Mouse (Mus musculus) adipocyte (in vitro differentiated cells): ENCODE measurements around the gene 1700011M02Rik.
"Not testable (repeated sequence)": the region's sequence is repeated elsewhere in the genome, so short reads cannot be mapped to it uniquely, and the experiment has no call there.

Experiments
- DNase-seq: peaks from one replicate; pipeline ENCODE4 v3.0.0-alpha.2; 2016; ENCODE audit warnings: low spot score

1700011M02Rik gene

DNA sequence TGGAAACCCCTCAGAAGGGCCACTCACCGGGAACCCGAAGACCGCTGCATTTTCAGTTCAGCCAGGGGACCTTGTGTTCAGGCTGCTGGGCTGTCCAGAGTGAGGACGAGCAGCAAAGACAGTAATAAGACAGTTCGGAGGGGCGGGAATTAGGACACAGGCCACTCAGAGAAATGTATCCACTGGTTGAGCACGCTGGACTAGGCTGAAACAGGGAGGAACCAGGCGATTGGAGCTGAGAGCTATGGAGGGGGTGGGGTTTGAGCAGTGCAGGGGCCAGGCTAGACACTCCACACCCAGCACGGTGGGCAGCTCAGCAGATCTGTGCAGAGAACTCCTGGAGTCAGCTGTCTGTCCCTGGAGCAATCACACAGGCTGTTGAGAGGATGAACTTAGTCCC is at the start of gene 1700011M02Rik, which contains the start of gene Dmrtc1a:
Gene 1700011M02Rik, plus strand, starts transcription at position 319 of the 400 bp plus-strand sequence.
Gene Dmrtc1a, minus strand, starts transcription at position 101 of the 400 bp plus-strand sequence.
- not testable (repeated sequence) for DNase-seq

DNA sequence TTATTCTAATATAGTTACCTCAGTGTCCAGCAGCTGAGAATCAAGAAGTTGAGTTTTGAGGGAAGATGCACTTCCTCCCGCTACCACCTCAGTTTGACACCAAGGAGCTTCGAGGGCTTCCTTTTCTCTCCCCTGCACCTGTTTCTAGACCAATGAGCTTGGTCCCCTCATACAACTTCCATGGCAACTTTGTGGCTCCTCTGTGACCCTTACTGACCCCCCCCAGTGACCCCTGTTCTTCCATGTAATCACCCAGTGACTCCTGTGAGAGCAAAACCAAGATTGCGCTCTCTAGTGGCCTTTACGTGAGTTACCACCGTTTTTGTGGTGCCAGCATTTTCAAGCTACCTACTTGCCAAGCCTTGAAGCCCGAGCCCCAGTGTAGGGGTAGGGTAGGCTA is 40.8 kb upstream of the 1700011M02Rik start, which contains the start of gene 1700031F05Rik:
Gene 1700031F05Rik, minus strand, starts transcription at position 101 of the 400 bp plus-strand sequence.
- DNase-seq, result no peak

DNA sequence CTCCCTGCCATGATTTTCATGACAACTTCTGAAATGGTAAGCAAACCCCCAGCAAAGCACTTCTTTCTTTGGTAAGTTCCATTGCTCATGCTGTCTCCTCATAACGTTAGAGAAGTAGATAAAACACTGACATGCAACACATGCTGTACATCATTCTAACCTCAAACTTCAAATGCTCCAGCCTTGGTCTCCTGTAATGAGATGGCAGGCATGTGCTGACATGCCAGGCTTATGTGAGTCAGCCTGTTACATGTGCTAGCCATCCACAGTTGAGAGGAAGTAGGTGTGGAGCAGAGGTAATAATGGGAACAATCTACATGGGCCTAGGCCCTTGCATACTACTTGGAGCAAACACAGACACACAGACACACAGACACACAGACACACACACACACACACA is 6.1 kb downstream of the 1700011M02Rik start:
- not testable (repeated sequence) for DNase-seq

DNA sequence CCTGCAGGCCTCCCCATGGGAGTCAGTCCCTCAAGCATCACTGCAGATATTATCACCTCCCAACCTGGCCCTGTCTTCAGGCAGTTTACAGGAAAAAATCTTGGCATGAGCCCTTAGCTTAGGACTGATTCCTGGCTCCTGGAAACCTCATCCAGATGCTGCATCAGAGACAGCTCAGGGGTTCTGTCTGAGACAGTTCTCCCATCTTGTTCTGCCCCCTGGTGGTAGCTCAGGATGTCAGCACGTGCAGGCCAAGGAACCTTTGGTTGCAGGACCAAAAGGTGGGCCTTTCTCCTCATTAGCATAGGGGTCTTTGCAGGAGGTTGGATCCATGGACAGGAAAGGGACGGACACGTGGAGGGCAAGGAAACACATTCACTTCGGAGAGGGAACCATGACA is 18.0 kb downstream of the 1700011M02Rik start:
- peak; percentile 3 for DNase-seq

DNA sequence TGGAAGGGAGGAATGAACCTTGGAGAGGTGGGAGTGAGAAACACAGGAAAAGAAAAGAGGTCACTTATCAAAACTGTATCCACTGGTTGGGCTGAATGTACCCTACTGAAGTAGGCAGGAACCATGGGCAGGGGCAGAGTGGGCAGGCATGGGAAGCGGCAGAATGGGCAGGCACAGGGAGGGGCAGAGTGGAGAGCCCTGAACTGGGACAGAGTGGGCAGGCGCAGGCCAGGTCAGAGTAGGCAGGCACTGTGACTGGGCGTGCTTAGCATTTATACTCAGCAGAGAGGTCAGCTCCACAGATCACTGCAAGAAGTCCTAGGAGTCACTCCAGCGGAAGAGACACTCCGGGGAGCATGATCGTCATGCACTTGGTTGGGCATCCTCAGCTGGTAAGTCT is 19.4 kb downstream of the 1700011M02Rik start, which contains the start of gene 1700018G05Rik:
Gene 1700018G05Rik, plus strand, starts transcription at position 301 of the 400 bp plus-strand sequence.
- not testable (repeated sequence) for DNase-seq

DNA sequence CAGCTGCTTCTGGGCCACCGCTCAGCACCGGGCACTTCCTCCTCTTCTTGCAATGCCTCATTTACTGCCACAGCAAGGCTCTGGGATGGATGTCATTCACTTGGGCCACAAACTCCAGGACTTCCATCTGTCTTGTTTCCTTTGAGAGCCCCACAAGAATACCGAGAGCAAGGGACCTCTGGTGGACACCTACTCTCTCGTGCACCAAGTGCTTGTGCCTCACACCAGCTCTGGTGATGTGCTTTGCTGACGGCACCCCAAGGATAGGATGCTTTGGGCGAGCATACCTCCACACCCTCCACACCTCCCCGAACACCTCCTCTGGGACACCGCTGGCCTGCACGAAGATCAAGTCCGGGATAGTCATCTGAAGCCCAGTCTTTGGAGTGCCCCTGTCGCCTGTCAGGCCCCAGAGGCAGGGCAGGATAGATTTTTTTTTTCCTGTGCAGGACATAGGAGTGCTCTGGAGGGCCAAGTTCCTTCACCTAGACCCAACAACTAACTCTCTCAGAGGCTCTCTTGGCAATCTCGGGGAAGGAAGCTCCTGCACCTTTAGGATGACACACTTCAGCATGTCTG is 24.4 kb downstream of the 1700011M02Rik start:
- DNase-seq, result no peak

DNA sequence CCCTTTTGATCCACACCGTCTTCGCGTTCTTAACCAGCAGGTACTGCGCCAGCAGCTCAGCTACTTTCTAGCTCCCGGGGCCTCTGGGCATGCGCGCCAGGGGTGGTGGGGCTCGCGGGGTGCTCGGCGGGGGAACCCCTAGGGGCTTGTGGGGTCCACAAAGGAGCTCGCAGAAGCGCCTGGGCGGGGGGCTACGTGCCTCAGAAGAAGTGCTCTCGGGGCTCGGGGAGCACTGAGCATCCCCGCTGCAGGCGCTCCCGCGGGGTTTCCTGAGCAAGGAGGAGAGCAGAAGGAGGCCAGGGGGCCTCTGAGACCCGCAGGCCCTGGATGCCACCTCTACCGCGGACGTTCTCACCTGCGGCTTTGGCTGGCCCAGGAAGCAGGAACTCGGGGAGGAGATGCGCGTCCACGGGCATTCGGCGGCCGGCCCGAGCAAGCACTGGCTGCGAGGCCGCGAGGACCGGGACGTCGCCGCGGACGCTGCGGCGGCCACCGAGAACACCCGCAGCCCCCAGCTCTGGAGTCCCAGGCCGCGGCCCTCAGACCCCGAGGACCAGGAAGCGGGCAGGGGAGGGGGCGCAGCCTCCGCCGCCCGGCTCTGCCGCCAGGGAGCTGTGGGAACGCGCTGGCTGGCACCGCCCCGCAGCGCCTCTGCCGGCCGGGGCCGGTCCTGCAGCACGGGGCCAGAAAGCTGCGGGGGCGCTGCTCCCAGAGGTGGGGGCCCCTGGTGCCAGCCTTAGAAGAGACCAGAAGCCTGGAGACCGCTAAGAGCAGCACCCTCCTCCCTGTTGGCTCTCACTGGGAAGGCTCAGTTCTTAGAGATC is 25.1 kb downstream of the 1700011M02Rik start:
- no peak for DNase-seq

DNA sequence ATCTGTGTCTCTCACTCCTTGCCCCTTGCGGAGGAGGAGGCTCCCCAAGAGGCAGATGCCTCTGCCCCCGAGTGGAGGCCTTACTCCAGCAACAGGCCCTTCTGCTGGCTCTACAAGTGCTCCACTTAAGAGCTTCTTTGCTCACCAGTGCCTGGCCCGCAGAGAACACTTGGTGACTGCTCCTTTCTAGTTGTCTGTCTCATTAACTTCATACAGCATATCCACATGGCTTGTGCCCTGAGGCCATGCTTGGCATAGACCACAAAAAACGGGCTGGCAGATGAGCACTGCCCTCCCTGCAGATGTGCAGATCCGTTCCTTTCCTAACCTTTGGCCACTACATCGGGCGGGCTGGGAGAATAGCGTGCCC is 25.7 kb downstream of the 1700011M02Rik start:
- no peak for DNase-seq

DNA sequence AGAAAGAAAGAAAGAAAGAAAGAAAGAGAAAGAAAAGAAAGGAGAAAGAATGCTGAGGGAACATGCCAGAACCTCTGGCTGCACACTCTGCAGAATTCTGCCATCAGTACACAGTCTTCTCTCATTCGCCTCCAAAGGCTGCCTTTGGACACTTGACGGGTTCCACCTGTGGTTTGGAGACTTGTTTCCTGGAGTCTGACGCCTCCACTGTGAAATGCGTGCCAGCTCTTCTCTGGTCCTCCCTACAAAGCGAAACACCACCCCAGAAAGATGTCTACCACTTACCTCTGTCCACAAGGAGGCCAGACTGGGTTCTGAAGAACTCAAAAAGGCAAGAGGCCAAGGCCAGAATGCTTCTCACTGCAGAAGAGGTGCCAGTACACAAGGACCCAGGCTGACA is 28.0 kb downstream of the 1700011M02Rik start:
- no peak for DNase-seq

DNA sequence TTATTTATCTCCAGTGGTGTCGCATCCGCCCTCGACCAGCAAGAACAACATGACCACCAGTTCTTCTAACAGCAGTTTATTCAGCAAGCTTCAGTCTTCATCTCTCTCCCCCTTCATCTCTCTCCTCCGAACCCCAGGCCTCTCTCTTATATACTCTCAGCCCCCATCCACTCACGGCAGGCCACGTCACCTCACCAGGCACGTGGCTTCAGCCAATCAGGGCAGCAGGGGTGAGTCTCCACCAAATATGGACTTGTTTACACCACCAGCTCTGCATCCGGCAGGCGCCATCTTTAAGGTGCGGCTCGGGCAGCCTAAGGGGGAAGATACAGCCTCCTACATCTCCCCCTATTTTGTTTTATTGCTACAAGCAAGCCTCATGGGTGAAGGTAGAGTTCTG is 41.4 kb downstream of the 1700011M02Rik start:
- DNase-seq, result not testable (repeated sequence)

DNA sequence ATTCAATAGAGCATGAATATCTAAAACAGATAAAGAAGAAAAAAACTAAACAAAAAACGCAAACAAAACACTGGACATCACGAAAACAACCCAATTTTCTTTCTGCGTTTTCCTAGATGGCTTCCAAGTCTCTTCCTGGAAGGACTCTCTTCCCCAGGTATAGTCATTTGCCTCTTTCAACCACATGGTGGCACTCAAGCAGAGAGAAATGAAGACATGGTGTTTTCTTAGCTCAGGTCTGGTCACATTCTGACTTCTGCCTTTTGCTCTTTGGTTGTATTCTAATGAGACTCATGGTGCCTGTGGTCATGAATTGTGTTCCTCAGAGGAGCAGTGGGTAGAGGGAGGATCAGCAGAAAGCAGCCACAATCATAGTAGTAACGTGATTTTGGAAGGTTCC is 50.2 kb downstream of the 1700011M02Rik start:
- DNase-seq, result peak; percentile 3
